Mouse (Mus musculus) left cerebral cortex, adult 2 months (tissue): ENCODE data around the gene Cdc42ep1. TPM values are rescaled to one million over a fixed set of nuclear protein-coding genes. Genes with fewer than 3 reads are reported as not detected.

Source experiments
- DNase-seq, 2 experiments: peaks; one replicate each; pipeline ENCODE4 v3.0.0; 2021 to 2022; ENCODE audit warnings: low spot score in 2 of 2, mixed read lengths in 1 of 2; ENCODE audit errors: extremely low spot score in 1 of 2
- H3K27ac ChIP-seq: fragments of 200-600 bp; 2 replicates; pipeline ENCODE4 v1.8.1; 2022
- H3K4me3 ChIP-seq: fragments of 200-600 bp; 2 replicates; pipeline ENCODE4 v1.8.1; 2022
- CTCF ChIP-seq: fragments of 200-600 bp; IDR thresholded peaks from 2 replicates; pipeline ENCODE4 v1.8.1; 2022; ENCODE audit warnings: antibody characterized with exemption, mild to moderate bottlenecking, moderate library complexity
- intact Hi-C: fragments of 180-260 bp; cut with DNase I; formaldehyde crosslinking; loops from one replicate; pipeline ENCODE4 v1.15.1; 2025
- long read RNA-seq, 2 experiments: library from polyadenylated mRNA; stranded (forward); transcript quantifications; one replicate each; pipeline ENCODE4 v2.0.0; 2021; ENCODE audit warnings: borderline mapping rate in 2 of 2
- total RNA-seq, 2 experiments: library from RNA; stranded (reverse); gene quantifications; 2 replicates each; pipeline ENCODE4 v1.2.3; 2021

Cdc42ep1 gene
- total RNA-seq, result 10 to 100 TPM; 10.6 to 13.1 TPM
- long read RNA-seq, experiment 1, transcript Cdc42ep1-201 (3 exons, 2,560 nt), result major isoform, 26 of 29 reads
- long read RNA-seq, experiment 1, partial matches to known transcripts, result 2 of 29 reads
- long read RNA-seq, experiment 1, other reads (novel, unspliced or antisense), result 1 of 29 reads
- long read RNA-seq, experiment 2, transcript Cdc42ep1-201 (3 exons, 2,560 nt), result major isoform, 7 of 10 reads
- long read RNA-seq, experiment 2, partial matches to known transcripts, result 3 of 10 reads
- long read RNA-seq, experiment 2, other reads (novel, unspliced or antisense), result 0 of 10 reads

GRCm38 (mm10) chr15:78842371-78843163 lies at the start of gene Cdc42ep1:
TSS of gene Cdc42ep1 (plus strand) at chr15:78842624.
- Histone ChIP-seq H3K27ac (peak within 1 kb of the TSS; percentile 95), H3K4me3 (peak within 1 kb of the TSS; percentile 43)
- no peak; the same call in none of the 2 replicates for TF ChIP-seq CTCF
- intact Hi-C loops, result no loop called here
- peak in 1 of 2 experiments; percentile 54 for DNase-seq

GRCm38 (mm10) chr15:78796196-78797059 lies 46.0 kb upstream of the Cdc42ep1 start:
- no peak for TF ChIP-seq CTCF

GRCm38 (mm10) chr15:78797060-78797329 lies 45.4 kb upstream of the Cdc42ep1 start:
- no peak overlapping the region for H3K4me3 ChIP-seq
- intact Hi-C loops, result no loop called here
- TF ChIP-seq CTCF, result no peak
- DNase-seq, result no peak
- H3K27ac ChIP-seq, result no peak overlapping the region

More at GRCm38 (mm10) chr15:78796196-78797059, 46.0 kb upstream of the Cdc42ep1 start:
- intact Hi-C loops, result no loop called here
- no peak for DNase-seq
- Histone ChIP-seq H3K4me3 (no peak overlapping the region), H3K27ac (no peak overlapping the region)

- H3K4me3 ChIP-seq, result no peak overlapping the region
- intact Hi-C loops, result no loop called here
- peak; percentile 31 to 33 for DNase-seq
- TF ChIP-seq CTCF, result no peak
- no peak overlapping the region for H3K27ac ChIP-seq
Observed at GRCm38 (mm10) chr15:78799029-78799428, 43.4 kb upstream of the Cdc42ep1 start.

- no peak for DNase-seq
- no peak for TF ChIP-seq CTCF
- H3K4me3 ChIP-seq, result no peak overlapping the region
- intact Hi-C loops, result no loop called here
- no peak overlapping the region for H3K27ac ChIP-seq
Observed at GRCm38 (mm10) chr15:78801571-78801970, 40.9 kb upstream of the Cdc42ep1 start.

GRCm38 (mm10) chr15:78801971-78802741 lies 40.3 kb upstream of the Cdc42ep1 start:
- intact Hi-C loops, result no loop called here
- Histone ChIP-seq H3K27ac (peak overlapping the region; percentile 76), H3K4me3 (peak overlapping the region; percentile 56)
- TF ChIP-seq CTCF, result no peak
- no peak for DNase-seq

GRCm38 (mm10) chr15:78802776-78803391 lies 39.5 kb upstream of the Cdc42ep1 start, which contains the start of gene Card10:
TSS of gene Card10 (minus strand) at chr15:78803042.
- Histone ChIP-seq H3K27ac (peak within 1 kb of the TSS; percentile 76), H3K4me3 (peak within 1 kb of the TSS; percentile 56)
- DNase-seq, result no peak
- intact Hi-C loops, result no loop called here
- no peak for TF ChIP-seq CTCF

- intact Hi-C loops, result no loop called here
Observed at GRCm38 (mm10) chr15:78803499-78803900, 38.9 kb upstream of the Cdc42ep1 start.

GRCm38 (mm10) chr15:78804326-78804725 lies 38.1 kb upstream of the Cdc42ep1 start:
- H3K27ac ChIP-seq, result no peak overlapping the region
- intact Hi-C loops, result no loop called here
- no peak for DNase-seq
- H3K4me3 ChIP-seq, result no peak overlapping the region
- no peak for TF ChIP-seq CTCF

More at GRCm38 (mm10) chr15:78803499-78803900, 38.9 kb upstream of the Cdc42ep1 start:
- TF ChIP-seq CTCF, result no peak
- Histone ChIP-seq H3K4me3 (no peak overlapping the region), H3K27ac (no peak overlapping the region)
- no peak for DNase-seq

- TF ChIP-seq CTCF, result no peak
- H3K27ac ChIP-seq, result no peak overlapping the region
- no peak for DNase-seq
- intact Hi-C loops, result no loop called here
- H3K4me3 ChIP-seq, result no peak overlapping the region
Observed at GRCm38 (mm10) chr15:78805351-78805750, 37.1 kb upstream of the Cdc42ep1 start.

- Histone ChIP-seq H3K27ac (no peak overlapping the region), H3K4me3 (no peak overlapping the region)
- DNase-seq, result no peak
- TF ChIP-seq CTCF, result no peak
- intact Hi-C loops, result no loop called here
Observed at GRCm38 (mm10) chr15:78806614-78807013, 35.8 kb upstream of the Cdc42ep1 start.
